In the genomic region with DNA sequence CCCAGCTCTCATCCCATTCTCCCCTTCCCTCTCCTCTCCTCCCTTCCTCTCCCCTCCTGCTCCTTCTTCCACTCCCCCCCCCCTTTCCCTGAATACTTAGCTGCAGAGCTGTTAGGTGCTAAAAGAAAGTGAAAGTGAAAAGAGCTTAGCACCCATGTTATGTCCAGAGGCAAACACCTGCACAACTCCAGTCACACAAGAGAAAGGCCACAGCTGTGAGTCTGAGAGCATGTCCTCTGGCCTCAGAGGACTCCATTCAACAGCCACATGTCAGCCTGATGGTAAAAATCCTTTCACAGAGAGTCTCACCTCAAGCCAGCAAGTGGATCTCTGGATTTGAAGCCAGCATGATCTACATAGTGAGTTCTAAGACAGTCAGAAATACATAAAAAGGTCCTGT, we compare ENCODE assay signal across 14 mouse cellular contexts.
DNase-seq lines count a peak whose midpoint lies in the region; ATAC-seq lines count a peak whose summit lies in the region.
"Had no signal": no experiment of that assay in that cellular context is flagged by ENCODE, and none has a peak within 500 bp of the region (broad histone marks: within the 10 kb centered on the region; RNA-seq: fewer than 3 reads in every experiment).

No protein-coding gene starts in this region.

- H3K4me1 ChIP-seq in limb, embryonic 11.5 days (ENCODE audit: control insufficient read depth, insufficient read depth, low read length), result peaks cover 2% of the 10 kb centered on the region; the same call in 1 of the 2 replicates
- peaks cover 10% of the 10 kb centered on the region for H3K4me1 ChIP-seq in limb, embryonic 10.5 days
- no peaks in the 10 kb centered on the region for H3K4me1 ChIP-seq in kidney, embryonic 15.5 days

- H3K4me3 ChIP-seq in limb, embryonic 11.5 days (ENCODE audit: low read depth, low read length), result no peak overlapping the region
- H3K4me3 ChIP-seq in limb, embryonic 10.5 days, result no peak overlapping the region
- no peak overlapping the region for H3K4me3 ChIP-seq in kidney, embryonic 15.5 days (replicated peaks)

- H3K27ac ChIP-seq in limb, embryonic 11.5 days (replicated peaks; ENCODE audit: low read depth, low read length), result no peak overlapping the region
- H3K27ac ChIP-seq in limb, embryonic 10.5 days, result no peak overlapping the region
- no peak overlapping the region for H3K27ac ChIP-seq in kidney, embryonic 15.5 days
- H3K27ac ChIP-seq: liver, embryonic 14.5 days had no signal

- H3K4me2 ChIP-seq in limb, embryonic 11.5 days (ENCODE audit: low read depth, severe bottlenecking), result no peak overlapping the region
- no peak overlapping the region for H3K4me2 ChIP-seq in kidney, embryonic 15.5 days

- H3K36me3 ChIP-seq in limb, embryonic 11.5 days (ENCODE audit: control insufficient read depth, insufficient read depth, low read length), result no peaks in the 10 kb centered on the region
- no peaks in the 10 kb centered on the region for H3K36me3 ChIP-seq in limb, embryonic 10.5 days
- no peaks in the 10 kb centered on the region for H3K36me3 ChIP-seq in kidney, embryonic 15.5 days

- DNase-seq in limb, embryonic 11.5 days (ENCODE audit: low spot score), result peak; percentile 41
- no peak for DNase-seq in limb, embryonic 10.5 days (ENCODE audit: low spot score)
- peak; percentile 87 for DNase-seq in A20 (ENCODE audit: low read depth, low spot score)
- peak; percentile 67 for DNase-seq in naive thymus-derived CD4-positive, alpha-beta T cell, adult 2 months (ENCODE audit: low read depth)
- DNase-seq in left cerebral cortex, postnatal 10 days (ENCODE audit: extremely low spot score in 1 of 2, low spot score in 2 of 2), result no peak
- no peak for DNase-seq in urinary bladder, postnatal 14 days (ENCODE audit: low spot score)
- DNase-seq: adrenal gland, postnatal 25 days; cerebellum, postnatal 25 days; heart, adult 11 months; kidney, postnatal 25 days; spleen, adult 18-20 months had no signal

- no peak for ATAC-seq in limb, embryonic 11.5 days (ENCODE audit: insufficient number of reproducible peaks, low FRiP score, low TSS enrichment, low read depth)
- peak; percentile 29; the same call in 1 of the 2 replicates for ATAC-seq in common myeloid progenitor, adult 5-6 weeks (replicated peaks; ENCODE audit: low read depth, poor library complexity, severe bottlenecking)
- ATAC-seq in kidney, embryonic 15.5 days (replicated peaks; ENCODE audit: low FRiP score), result no peak

- H3K9me3 ChIP-seq in limb, embryonic 11.5 days (ENCODE audit: control insufficient read depth, low read length), result peaks cover 53% of the 10 kb centered on the region
- H3K9me3 ChIP-seq in limb, embryonic 10.5 days (replicated peaks), result peaks cover 46% of the 10 kb centered on the region
- peaks cover 60% of the 10 kb centered on the region for H3K9me3 ChIP-seq in kidney, embryonic 15.5 days (replicated peaks)

- H3K27me3 ChIP-seq in limb, embryonic 11.5 days (ENCODE audit: control insufficient read depth, insufficient read depth, low read length), result no peaks in the 10 kb centered on the region
- no peaks in the 10 kb centered on the region for H3K27me3 ChIP-seq in limb, embryonic 10.5 days (ENCODE audit: low read depth, poor library complexity, severe bottlenecking)
- no peaks in the 10 kb centered on the region for H3K27me3 ChIP-seq in kidney, embryonic 15.5 days

- intact Hi-C loops in left cerebral cortex, postnatal 10 days (cut with DNase I), result no loop called here

- H3K9ac ChIP-seq in limb, embryonic 11.5 days (ENCODE audit: low read length), result no peak overlapping the region
- no peak overlapping the region for H3K9ac ChIP-seq in kidney, embryonic 15.5 days
- H3K9ac ChIP-seq: liver, embryonic 14.5 days had no signal

Comparison
In these comparisons a context has a peak if more than half of its experiments do, and no peak if none do; other contexts are left out.
1. DNase-seq: peak in limb, embryonic 11.5 days (single experiment), A20 (single experiment) and naive thymus-derived CD4-positive, alpha-beta T cell, adult 2 months (single experiment); none in limb, embryonic 10.5 days (single experiment), left cerebral cortex, postnatal 10 days (0 of 2) and urinary bladder, postnatal 14 days (single experiment).